Mouse (Mus musculus): Measurements from ENCODE around the gene Slc35a3.

Gene Slc35a3

GRCm38 (mm10) chr3:116638572-116638971, 74.1 kb downstream of the Slc35a3 start:
- DNase-seq (ENCODE audit: low read depth, low spot score): no peak

- no peak for DNase-seq (ENCODE audit: low read depth, low spot score)
Observed at GRCm38 (mm10) chr3:116637693-116638476, 74.7 kb downstream of the Slc35a3 start.

- no peak for DNase-seq (ENCODE audit: low read depth, low spot score)
Observed at GRCm38 (mm10) chr3:116635799-116636198, 76.8 kb downstream of the Slc35a3 start.

- DNase-seq (ENCODE audit: low read depth, low spot score): no peak
Observed at GRCm38 (mm10) chr3:116634853-116635252, 77.8 kb downstream of the Slc35a3 start.

- DNase-seq (ENCODE audit: low read depth, low spot score): no peak
Observed at GRCm38 (mm10) chr3:116634091-116634490, 78.5 kb downstream of the Slc35a3 start.

GRCm38 (mm10) chr3:116632971-116633370, 79.7 kb downstream of the Slc35a3 start:
- DNase-seq (ENCODE audit: low read depth, low spot score): no peak

GRCm38 (mm10) chr3:116631459-116631858, 81.2 kb downstream of the Slc35a3 start:
- no peak for DNase-seq (ENCODE audit: low read depth, low spot score)

GRCm38 (mm10) chr3:116622641-116623040, 90.0 kb downstream of the Slc35a3 start:
- no peak for DNase-seq (ENCODE audit: low read depth, low spot score)

- DNase-seq (ENCODE audit: low read depth, low spot score): no peak
Observed at GRCm38 (mm10) chr3:116620636-116621370, 91.8 kb downstream of the Slc35a3 start.
